Mouse (Mus musculus): ENCODE measurements around the gene Pmel. TPM values are rescaled to one million over a fixed set of nuclear protein-coding genes. Genes with fewer than 3 reads are reported as not detected.

Pmel gene
- polyA plus RNA-seq, 1 experiment from 2014 or later = 3.1 TPM

GRCm38 (mm10) chr10:128665806-128666205 is 38.2 kb upstream of the Pmel start:
- no peak overlapping the region for H3K4me2 ChIP-seq
- H3K36me3 ChIP-seq (ENCODE audit: control insufficient read depth, insufficient read depth, low read length) = no peaks in the 10 kb centered on the region
- 96% methylated on average over 2 of the region's 2 CpGs for WGBS
- no peak overlapping the region for H3K4me3 ChIP-seq (ENCODE audit: low read depth, low read length)
- no peak overlapping the region for H3K9ac ChIP-seq (ENCODE audit: low read length)
- H3K27ac ChIP-seq (ENCODE audit: low read depth, low read length) = no peak overlapping the region
- no peaks in the 10 kb centered on the region for H3K27me3 ChIP-seq (ENCODE audit: control insufficient read depth, insufficient read depth, low read length)
- ATAC-seq (ENCODE audit: low FRiP score) (no peak), DNase-seq (ENCODE audit: low spot score, missing footprints) (no peak)
- peaks cover 7% of the 10 kb centered on the region for H3K4me1 ChIP-seq (ENCODE audit: control insufficient read depth, insufficient read depth, low read length)
- H3K9me3 ChIP-seq (ENCODE audit: control insufficient read depth, low read length) = no peaks in the 10 kb centered on the region

- Histone ChIP-seq H3K9me3 (ENCODE audit: control insufficient read depth, low read length) (no peaks in the 10 kb centered on the region), H3K4me3 (ENCODE audit: low read depth, low read length) (peak overlapping the region; percentile 72), H3K27me3 (ENCODE audit: control insufficient read depth, insufficient read depth, low read length) (no peaks in the 10 kb centered on the region), H3K4me1 (ENCODE audit: control insufficient read depth, insufficient read depth, low read length) (peaks cover 14% of the 10 kb centered on the region), H3K36me3 (ENCODE audit: control insufficient read depth, insufficient read depth, low read length) (no peaks in the 10 kb centered on the region), H3K4me2 (peak overlapping the region; percentile 83), H3K27ac (ENCODE audit: low read depth, low read length) (no peak overlapping the region), H3K9ac (ENCODE audit: low read length) (peak overlapping the region; percentile 75)
- DNase-seq (ENCODE audit: low spot score, missing footprints) (peak; percentile 91), ATAC-seq (ENCODE audit: low FRiP score) (peak; percentile 62)
- WGBS = 1% methylated on average over 42 of the region's 42 CpGs
Observed at GRCm38 (mm10) chr10:128668790-128669672, 35.0 kb upstream of the Pmel start.

GRCm38 (mm10) chr10:128671148-128671547 is 32.8 kb upstream of the Pmel start:
- no peak overlapping the region for H3K4me2 ChIP-seq
- H3K9me3 ChIP-seq (ENCODE audit: control insufficient read depth, low read length) = no peaks in the 10 kb centered on the region
- no peak overlapping the region for H3K27ac ChIP-seq (ENCODE audit: low read depth, low read length)
- DNase-seq (ENCODE audit: low spot score, missing footprints) = peak; percentile 8
- no peak overlapping the region for H3K9ac ChIP-seq (ENCODE audit: low read length)
- no peaks in the 10 kb centered on the region for H3K27me3 ChIP-seq (ENCODE audit: control insufficient read depth, insufficient read depth, low read length)
- H3K4me3 ChIP-seq (ENCODE audit: low read depth, low read length) = no peak overlapping the region
- no peak for ATAC-seq (ENCODE audit: low FRiP score)
- H3K36me3 ChIP-seq (ENCODE audit: control insufficient read depth, insufficient read depth, low read length) = no peaks in the 10 kb centered on the region
- WGBS = 91% methylated on average over 9 of the region's 9 CpGs
- H3K4me1 ChIP-seq (ENCODE audit: control insufficient read depth, insufficient read depth, low read length) = peaks cover 18% of the 10 kb centered on the region

- Histone ChIP-seq H3K4me1 (ENCODE audit: control insufficient read depth, insufficient read depth, low read length) (peaks cover 11% of the 10 kb centered on the region), H3K27ac (ENCODE audit: low read depth, low read length) (no peak within 1 kb of the TSS; the same call in 1 of the 2 replicates), H3K36me3 (ENCODE audit: control insufficient read depth, insufficient read depth, low read length) (no peaks in the 10 kb centered on the region), H3K4me3 (ENCODE audit: low read depth, low read length) (peak within 1 kb of the TSS; percentile 48), H3K27me3 (ENCODE audit: control insufficient read depth, insufficient read depth, low read length) (no peaks in the 10 kb centered on the region), H3K9ac (ENCODE audit: low read length) (peak within 1 kb of the TSS; percentile 62), H3K4me2 (peak within 1 kb of the TSS; percentile 79), H3K9me3 (ENCODE audit: control insufficient read depth, low read length) (no peaks in the 10 kb centered on the region)
- ATAC-seq (ENCODE audit: low FRiP score) = peak; percentile 95
- DNase-seq (ENCODE audit: low spot score, missing footprints) = peak; percentile 99
- under 1% methylated on average over 60 of the region's 60 CpGs for WGBS
Observed at GRCm38 (mm10) chr10:128673763-128674468, 30.1 kb upstream of the Pmel start, which contains the start of gene Suox. Gene Suox (minus strand): TSS chr10:128674073.

GRCm38 (mm10) chr10:128674469-128675008 is 29.5 kb upstream of the Pmel start:
- WGBS = 4% methylated on average over 9 of the region's 9 CpGs
- H3K4me2 ChIP-seq = peak overlapping the region; percentile 79
- H3K27me3 ChIP-seq (ENCODE audit: control insufficient read depth, insufficient read depth, low read length) = no peaks in the 10 kb centered on the region
- peak overlapping the region; percentile 48 for H3K4me3 ChIP-seq (ENCODE audit: low read depth, low read length)
- ATAC-seq (ENCODE audit: low FRiP score) (no peak), DNase-seq (ENCODE audit: low spot score, missing footprints) (no peak)
- H3K4me1 ChIP-seq (ENCODE audit: control insufficient read depth, insufficient read depth, low read length) = peaks cover 10% of the 10 kb centered on the region
- H3K9ac ChIP-seq (ENCODE audit: low read length) = peak overlapping the region; percentile 62
- no peak overlapping the region; the same call in 1 of the 2 replicates for H3K27ac ChIP-seq (ENCODE audit: low read depth, low read length)
- H3K36me3 ChIP-seq (ENCODE audit: control insufficient read depth, insufficient read depth, low read length) = no peaks in the 10 kb centered on the region; the same call in 1 of the 2 replicates
- no peaks in the 10 kb centered on the region for H3K9me3 ChIP-seq (ENCODE audit: control insufficient read depth, low read length)

- ATAC-seq (ENCODE audit: low FRiP score) = no peak
- WGBS = under 1% methylated on average over 22 of the region's 22 CpGs
- H3K9me3 ChIP-seq (ENCODE audit: control insufficient read depth, low read length) = no peaks in the 10 kb centered on the region
Observed at GRCm38 (mm10) chr10:128695411-128695991, 8.5 kb upstream of the Pmel start.

GRCm38 (mm10) chr10:128695992-128696807 is 7.8 kb upstream of the Pmel start, which contains the start of gene Rab5b:
Gene Rab5b (minus strand): TSS chr10:128696264.
- Histone ChIP-seq H3K4me2 (peak within 1 kb of the TSS; percentile 80), H3K27ac (ENCODE audit: low read depth, low read length) (peak within 1 kb of the TSS; percentile 88), H3K9me3 (ENCODE audit: control insufficient read depth, low read length) (no peaks in the 10 kb centered on the region), H3K4me3 (ENCODE audit: low read depth, low read length) (peak within 1 kb of the TSS; percentile 70), H3K36me3 (ENCODE audit: control insufficient read depth, insufficient read depth, low read length) (peaks cover 4% of the 10 kb centered on the region), H3K9ac (ENCODE audit: low read length) (peak within 1 kb of the TSS; percentile 89), H3K27me3 (ENCODE audit: control insufficient read depth, insufficient read depth, low read length) (no peaks in the 10 kb centered on the region), H3K4me1 (ENCODE audit: control insufficient read depth, insufficient read depth, low read length) (peaks cover 7% of the 10 kb centered on the region; the same call in 1 of the 2 replicates)
- ATAC-seq (ENCODE audit: low FRiP score) (peak; percentile 99), DNase-seq (ENCODE audit: low spot score, missing footprints) (peak; percentile 100)
- 1% methylated on average over 40 of the region's 40 CpGs for WGBS

More at GRCm38 (mm10) chr10:128695411-128695991, 8.5 kb upstream of the Pmel start:
- peak; percentile 91 for DNase-seq (ENCODE audit: low spot score, missing footprints)
- peak overlapping the region; percentile 70 for H3K4me3 ChIP-seq (ENCODE audit: low read depth, low read length)
- peaks cover 4% of the 10 kb centered on the region for H3K36me3 ChIP-seq (ENCODE audit: control insufficient read depth, insufficient read depth, low read length)
- peak overlapping the region; percentile 89 for H3K9ac ChIP-seq (ENCODE audit: low read length)
- peak overlapping the region; percentile 88 for H3K27ac ChIP-seq (ENCODE audit: low read depth, low read length)
- H3K27me3 ChIP-seq (ENCODE audit: control insufficient read depth, insufficient read depth, low read length) = no peaks in the 10 kb centered on the region
- peak overlapping the region; percentile 80 for H3K4me2 ChIP-seq
- peaks cover 7% of the 10 kb centered on the region; the same call in 1 of the 2 replicates for H3K4me1 ChIP-seq (ENCODE audit: control insufficient read depth, insufficient read depth, low read length)
